Mouse (Mus musculus) thymus, adult 2 months (tissue): ENCODE measurements around the gene Gldc. TPM values are rescaled to one million over a fixed set of nuclear protein-coding genes. Genes with fewer than 3 reads are reported as not detected.

Experiments
- DNase-seq: peaks from one replicate; pipeline ENCODE4 v3.0.0; 2021
- H3K27ac ChIP-seq: fragments of 200-500 bp; 2 replicates; pipeline ENCODE4 v1.5.1; 2012; ENCODE audit warnings: low read length, control low read depth; ENCODE audit not compliant: control insufficient read depth, insufficient read depth
- H3K27me3 ChIP-seq: fragments of 200-500 bp; 2 replicates; pipeline ENCODE4 v1.6.1; 2012; ENCODE audit warnings: mild to moderate bottlenecking, low read length, moderate library complexity, mixed read lengths; ENCODE audit not compliant: control insufficient read depth, insufficient read depth
- H3K36me3 ChIP-seq: fragments of 200-500 bp; 2 replicates; pipeline ENCODE4 v1.6.1; 2012; ENCODE audit warnings: mild to moderate bottlenecking, low read length, moderate library complexity; ENCODE audit not compliant: control insufficient read depth, insufficient read depth
- H3K4me1 ChIP-seq: fragments of 200-500 bp; replicated peaks from 2 replicates; pipeline ENCODE4 v1.6.1; 2012; ENCODE audit warnings: low read length; ENCODE audit not compliant: control insufficient read depth, insufficient read depth
- H3K4me3 ChIP-seq: fragments of 200-500 bp; 2 replicates; pipeline ENCODE4 v1.5.1; 2012; ENCODE audit warnings: mild to moderate bottlenecking, low read length, control low read depth, moderate library complexity; ENCODE audit not compliant: control insufficient read depth, insufficient read depth
- CTCF ChIP-seq: fragments of 200-500 bp; IDR thresholded peaks from 2 replicates; pipeline ENCODE4 v1.5.1; 2012; ENCODE audit warnings: mild to moderate bottlenecking, control low read depth, low read length, moderate library complexity, borderline replicate concordance; ENCODE audit not compliant: control insufficient read depth, poor library complexity, insufficient read depth; ENCODE audit errors: extremely low read depth
- POLR2A ChIP-seq: fragments of 200-500 bp; IDR thresholded peaks from 2 replicates; pipeline ENCODE4 v1.6.1; 2012; ENCODE audit warnings: mild to moderate bottlenecking, low read length, control low read depth, moderate library complexity; ENCODE audit not compliant: control insufficient read depth, poor library complexity, insufficient read depth; ENCODE audit errors: extremely low read depth
- WGBS: fragments of 180-500 bp; shearing (Covaris S2); methylation state at CpG from one replicate; pipeline ENCODE4 v1.1.7; 2018; 5-methylcytosine and 5-hydroxymethylcytosine counted together
- polyA plus RNA-seq: library from polyadenylated mRNA; depleted of rRNA; stranded (reverse); fragments of >200 nt; gene quantifications from 2 replicates; pipeline ENCODE4 v1.2.3, GENCODE M21; 2012

The Gldc gene
- polyA plus RNA-seq, 1 experiment: 0.13 TPM

- no peaks in the 10 kb centered on the region for H3K27me3 ChIP-seq
- DNase-seq: no peak
- H3K36me3 ChIP-seq: no peaks in the 10 kb centered on the region
- no peak overlapping the region for H3K27ac ChIP-seq
- TF ChIP-seq POLR2A (no peak), CTCF (no peak)
- H3K4me1 ChIP-seq: peaks cover 9% of the 10 kb centered on the region
- H3K4me3 ChIP-seq: no peak overlapping the region
Measured at GRCm38 (mm10) chr19:30108616-30109015, 66.6 kb downstream of the Gldc start.

GRCm38 (mm10) chr19:30107221-30107845, 67.9 kb downstream of the Gldc start:
- WGBS: 92% methylated on average over 10 of the region's 10 CpGs
- peaks cover 9% of the 10 kb centered on the region for H3K4me1 ChIP-seq
- no peak for TF ChIP-seq CTCF
- no peak for TF ChIP-seq POLR2A
- no peaks in the 10 kb centered on the region for H3K36me3 ChIP-seq
- H3K27ac ChIP-seq: no peak overlapping the region
- H3K4me3 ChIP-seq: no peak overlapping the region
- H3K27me3 ChIP-seq: no peaks in the 10 kb centered on the region
- DNase-seq: no peak

DNA sequence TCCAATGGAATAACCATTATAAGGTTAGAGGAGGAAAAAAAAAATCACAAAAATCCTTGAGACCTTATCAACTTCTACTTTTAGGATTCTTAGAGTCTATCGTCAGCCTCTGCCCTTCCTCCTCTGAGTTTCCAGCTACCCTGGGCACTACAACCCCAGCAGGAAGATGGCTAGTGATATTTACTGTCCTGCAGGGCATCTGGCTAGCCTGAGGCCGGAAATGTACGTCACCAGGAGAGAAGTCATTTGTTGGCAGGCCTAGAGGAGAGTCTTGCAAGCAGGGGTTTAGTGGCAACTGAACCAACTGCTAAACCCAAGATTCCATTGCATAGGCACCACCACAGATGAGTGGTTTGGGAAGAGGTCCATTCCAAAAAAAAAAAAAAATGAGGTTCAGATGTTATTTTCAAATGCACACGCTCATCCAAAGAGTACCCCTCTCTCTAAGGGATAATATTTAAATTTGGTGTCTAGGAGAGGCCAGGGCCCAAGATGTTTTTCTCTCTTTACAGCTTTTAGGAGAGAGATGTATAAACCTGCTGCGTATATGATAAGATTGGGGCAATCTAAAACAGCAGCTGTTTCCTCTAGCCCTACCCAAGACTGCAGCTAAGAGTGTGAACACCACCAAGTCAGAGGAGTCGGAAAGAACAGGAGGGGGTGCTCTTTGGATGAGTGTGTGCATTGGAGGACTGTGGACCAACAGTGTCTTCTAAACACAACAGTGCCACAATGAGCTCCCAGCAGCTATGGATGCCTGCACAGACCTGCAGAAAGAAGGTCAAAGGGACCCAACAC, 70.0 kb downstream of the Gldc start:
- H3K4me3 ChIP-seq: no peak overlapping the region
- no peak for TF ChIP-seq CTCF
- no peak for TF ChIP-seq POLR2A
- 94% methylated on average over 6 of the region's 6 CpGs for WGBS
- no peaks in the 10 kb centered on the region for H3K4me1 ChIP-seq
- DNase-seq: no peak
- no peaks in the 10 kb centered on the region for H3K27me3 ChIP-seq
- H3K36me3 ChIP-seq: no peaks in the 10 kb centered on the region
- H3K27ac ChIP-seq: no peak overlapping the region

DNA sequence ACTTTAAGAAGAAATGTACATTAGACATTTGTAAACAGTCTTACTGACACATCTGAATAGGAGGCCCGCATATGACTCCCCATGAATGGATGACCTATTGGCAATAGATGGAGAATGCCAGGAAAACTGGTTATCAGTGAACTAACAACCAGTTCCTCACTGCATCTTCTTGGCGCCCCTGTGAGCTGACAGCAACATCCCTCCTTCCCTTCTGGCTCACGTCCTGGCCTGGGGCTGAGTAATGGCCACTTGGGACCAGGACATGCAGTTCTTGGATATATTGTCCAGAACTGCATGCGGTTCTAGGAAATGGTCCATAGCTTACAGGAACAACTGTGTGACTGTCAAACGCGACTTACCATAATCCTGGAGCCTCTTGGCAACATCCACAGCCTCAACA, 72.6 kb downstream of the Gldc start:
- Histone ChIP-seq H3K27ac (no peak overlapping the region), H3K4me1 (no peaks in the 10 kb centered on the region), H3K36me3 (no peaks in the 10 kb centered on the region), H3K4me3 (no peak overlapping the region), H3K27me3 (no peaks in the 10 kb centered on the region)
- DNase-seq: no peak
- 87% methylated on average over 6 of the region's 6 CpGs for WGBS
- TF ChIP-seq CTCF: no peak
- no peak for TF ChIP-seq POLR2A

- no peak for DNase-seq
- H3K4me1 ChIP-seq: no peaks in the 10 kb centered on the region
- H3K27ac ChIP-seq: no peak overlapping the region
- whole genome bisulfite sequencing: 94% methylated on average over 12 of the region's 12 CpGs
- no peak overlapping the region for H3K4me3 ChIP-seq
- TF ChIP-seq POLR2A (no peak), CTCF (no peak)
- no peaks in the 10 kb centered on the region for H3K27me3 ChIP-seq
- peaks cover 11% of the 10 kb centered on the region for H3K36me3 ChIP-seq
Measured at GRCm38 (mm10) chr19:30100571-30100970, 74.7 kb downstream of the Gldc start.

- TF ChIP-seq POLR2A (no peak), CTCF (no peak)
- 97% methylated on average over 4 of the region's 4 CpGs for WGBS
- Histone ChIP-seq H3K36me3 (peaks cover 43% of the 10 kb centered on the region), H3K4me1 (no peaks in the 10 kb centered on the region), H3K27ac (no peak overlapping the region), H3K27me3 (no peaks in the 10 kb centered on the region), H3K4me3 (no peak overlapping the region)
- no peak for DNase-seq
Measured at GRCm38 (mm10) chr19:30097039-30097438, 78.2 kb downstream of the Gldc start.
